Mouse (Mus musculus): ENCODE measurements around the gene Klk4. TPM values are rescaled to one million over a fixed set of nuclear protein-coding genes. Genes with fewer than 3 reads are reported as not detected.

Klk4 gene
- polyA plus RNA-seq, 1 experiment from 2014 or later: not detected

DNA sequence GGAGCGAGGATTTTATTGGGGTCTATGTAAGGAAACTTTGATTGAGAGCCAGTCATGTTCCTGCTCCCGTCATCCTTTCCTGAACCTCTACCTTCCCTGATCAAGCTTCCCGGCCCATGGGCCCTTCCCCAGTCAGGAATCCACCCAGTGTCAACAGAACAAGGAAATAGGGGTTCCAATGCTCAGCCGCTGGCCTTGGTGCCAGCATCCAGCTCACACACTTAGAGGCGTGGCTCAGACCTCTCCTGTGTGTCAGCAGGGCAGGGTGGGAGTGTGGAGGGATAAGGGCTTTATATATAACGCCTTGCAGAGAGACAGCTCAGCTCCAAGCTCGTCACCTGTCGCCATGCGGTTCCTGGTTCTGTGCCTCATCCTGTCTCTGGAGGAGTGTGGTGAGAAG is 33.9 kb downstream of the Klk4 start:
- H3K9ac ChIP-seq (replicated peaks; ENCODE audit: low read depth): no peak overlapping the region
- H3K9me3 ChIP-seq (ENCODE audit: low read length): no peaks in the 10 kb centered on the region
- no peaks in the 10 kb centered on the region for H3K27me3 ChIP-seq (replicated peaks; ENCODE audit: insufficient read depth, low read length)
- DNase-seq (ENCODE audit: low spot score) (peak; percentile 15), ATAC-seq (peak; percentile 53)
- H3K27ac ChIP-seq (ENCODE audit: low read length): no peak overlapping the region
- no peaks in the 10 kb centered on the region for H3K36me3 ChIP-seq (ENCODE audit: insufficient read depth, low read length)
- TF ChIP-seq EP300 (IDR thresholded peaks at IDR 0.05) (no peak), CTCF (IDR thresholded peaks at IDR 0.05) (no peak)
- no peak overlapping the region for H3K4me2 ChIP-seq (replicated peaks; ENCODE audit: low read depth, low read length)
- H3K4me1 ChIP-seq (ENCODE audit: insufficient read depth, low read depth, low read length): no peaks in the 10 kb centered on the region
- WGBS: 37% methylated on average over 9 of the region's 9 CpGs
- H3K4me3 ChIP-seq (ENCODE audit: low read depth, low read length): no peak overlapping the region

DNA sequence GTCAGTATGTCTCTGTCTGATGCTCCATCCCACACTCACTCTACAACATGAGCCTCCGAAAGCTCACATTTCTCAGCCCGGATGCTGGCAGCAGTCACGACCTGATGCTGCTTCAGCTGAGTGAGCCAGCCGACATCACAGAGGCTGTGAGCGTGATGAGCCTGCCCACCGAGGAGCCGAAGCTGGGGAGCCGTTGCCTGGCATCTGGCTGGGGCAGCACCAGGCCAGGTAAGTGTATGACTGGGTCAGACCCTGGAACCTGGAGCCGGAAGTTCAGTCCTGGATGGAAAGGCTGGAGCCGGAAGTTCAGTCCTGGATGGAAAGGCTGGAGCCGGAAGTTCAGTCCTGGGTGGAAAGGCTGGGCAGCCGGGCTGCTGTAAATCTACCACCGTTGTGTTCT is 37.5 kb downstream of the Klk4 start:
- H3K4me2 ChIP-seq (replicated peaks; ENCODE audit: low read depth, low read length): no peak overlapping the region
- H3K27me3 ChIP-seq (replicated peaks; ENCODE audit: insufficient read depth, low read length): no peaks in the 10 kb centered on the region
- no peak for DNase-seq (ENCODE audit: low spot score)
- H3K36me3 ChIP-seq (ENCODE audit: insufficient read depth, low read length): no peaks in the 10 kb centered on the region
- no peak for ATAC-seq
- no peaks in the 10 kb centered on the region for H3K4me1 ChIP-seq (ENCODE audit: insufficient read depth, low read depth, low read length)
- TF ChIP-seq EP300 (IDR thresholded peaks at IDR 0.05) (no peak), CTCF (IDR thresholded peaks at IDR 0.05) (no peak)
- H3K9ac ChIP-seq (replicated peaks; ENCODE audit: low read depth): no peak overlapping the region
- H3K27ac ChIP-seq (ENCODE audit: low read length): no peak overlapping the region
- H3K4me3 ChIP-seq (ENCODE audit: low read depth, low read length): no peak overlapping the region
- WGBS: 80% methylated on average over 13 of the region's 13 CpGs
- no peaks in the 10 kb centered on the region for H3K9me3 ChIP-seq (ENCODE audit: low read length)

DNA sequence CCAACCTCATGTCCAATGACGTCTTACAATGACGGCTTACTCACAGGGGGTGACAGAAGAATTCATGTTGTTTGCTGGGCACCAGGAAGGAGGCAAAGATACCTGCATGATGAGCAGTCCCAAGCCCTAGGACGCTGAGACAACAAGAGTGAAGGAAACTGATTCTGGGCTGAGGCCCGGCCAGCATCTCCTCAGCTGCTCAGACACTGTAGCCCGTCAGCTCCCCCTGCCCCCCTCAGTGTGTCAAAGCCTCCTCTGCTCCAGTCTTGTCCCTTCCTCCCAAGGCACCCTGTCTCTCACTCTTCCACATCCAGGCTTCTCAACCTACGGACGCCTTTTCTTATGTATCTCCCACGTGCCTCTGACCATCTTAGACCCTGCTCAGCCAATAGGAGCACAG is 37.9 kb downstream of the Klk4 start:
- Histone ChIP-seq H3K4me3 (ENCODE audit: low read depth, low read length) (no peak overlapping the region), H3K9ac (replicated peaks; ENCODE audit: low read depth) (no peak overlapping the region), H3K27ac (ENCODE audit: low read length) (no peak overlapping the region), H3K36me3 (ENCODE audit: insufficient read depth, low read length) (no peaks in the 10 kb centered on the region), H3K9me3 (ENCODE audit: low read length) (no peaks in the 10 kb centered on the region), H3K4me1 (ENCODE audit: insufficient read depth, low read depth, low read length) (no peaks in the 10 kb centered on the region), H3K4me2 (replicated peaks; ENCODE audit: low read depth, low read length) (no peak overlapping the region), H3K27me3 (replicated peaks; ENCODE audit: insufficient read depth, low read length) (no peaks in the 10 kb centered on the region)
- DNase-seq (ENCODE audit: low spot score): no peak
- no peak for ATAC-seq
- TF ChIP-seq CTCF (IDR thresholded peaks at IDR 0.05): no peak
- 62% methylated on average over 8 of the region's 8 CpGs for WGBS

- Histone ChIP-seq H3K9me3 (ENCODE audit: low read length) (no peaks in the 10 kb centered on the region), H3K4me2 (replicated peaks; ENCODE audit: low read depth, low read length) (no peak overlapping the region), H3K27ac (ENCODE audit: low read length) (no peak overlapping the region), H3K27me3 (replicated peaks; ENCODE audit: insufficient read depth, low read length) (no peaks in the 10 kb centered on the region), H3K4me3 (ENCODE audit: low read depth, low read length) (no peak overlapping the region), H3K9ac (replicated peaks; ENCODE audit: low read depth) (no peak overlapping the region), H3K36me3 (ENCODE audit: insufficient read depth, low read length) (no peaks in the 10 kb centered on the region), H3K4me1 (ENCODE audit: insufficient read depth, low read depth, low read length) (no peaks in the 10 kb centered on the region)
- DNase-seq (ENCODE audit: low spot score) (peak; percentile 86), ATAC-seq (peak; percentile 84)
- 23% methylated on average over 14 of the region's 14 CpGs for WGBS
- TF ChIP-seq CTCF (IDR thresholded peaks at IDR 0.05): peak; percentile 90
- no peak for TF ChIP-seq EP300 (IDR thresholded peaks at IDR 0.05)
Measured at GRCm38 (mm10) chr7:43919559-43920451, 38.8 kb downstream of the Klk4 start.

DNA sequence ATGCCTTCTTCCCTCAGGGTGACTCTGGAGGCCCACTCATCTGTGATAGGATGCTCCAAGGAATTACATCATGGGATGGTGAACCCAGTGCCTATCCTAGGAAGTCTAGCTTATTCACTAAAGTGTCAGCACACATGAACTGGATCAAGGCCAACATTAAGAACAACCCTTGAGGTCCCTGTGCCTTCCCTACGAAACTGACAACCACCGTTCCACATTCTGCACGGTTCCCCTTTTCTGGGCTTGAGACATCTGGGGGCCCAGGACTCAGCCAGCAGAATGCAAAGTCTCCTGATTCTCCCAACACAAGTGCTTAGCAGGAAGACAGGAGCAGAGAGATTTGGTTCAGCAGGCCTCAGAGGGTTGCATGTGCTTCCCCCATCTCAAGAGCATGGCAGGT is 39.6 kb downstream of the Klk4 start:
- no peaks in the 10 kb centered on the region for H3K36me3 ChIP-seq (ENCODE audit: insufficient read depth, low read length)
- TF ChIP-seq EP300 (IDR thresholded peaks at IDR 0.05): no peak
- no peak overlapping the region for H3K4me2 ChIP-seq (replicated peaks; ENCODE audit: low read depth, low read length)
- 78% methylated on average over 3 of the region's 3 CpGs for WGBS
- DNase-seq (ENCODE audit: low spot score): peak; percentile 20
- no peak overlapping the region for H3K9ac ChIP-seq (replicated peaks; ENCODE audit: low read depth)
- H3K4me3 ChIP-seq (ENCODE audit: low read depth, low read length): no peak overlapping the region
- no peak overlapping the region for H3K27ac ChIP-seq (ENCODE audit: low read length)
- H3K4me1 ChIP-seq (ENCODE audit: insufficient read depth, low read depth, low read length): no peaks in the 10 kb centered on the region
- no peak for ATAC-seq
- no peaks in the 10 kb centered on the region for H3K27me3 ChIP-seq (replicated peaks; ENCODE audit: insufficient read depth, low read length)
- no peaks in the 10 kb centered on the region for H3K9me3 ChIP-seq (ENCODE audit: low read length)

- TF ChIP-seq EP300 (IDR thresholded peaks at IDR 0.05): no peak
- TF ChIP-seq CTCF (IDR thresholded peaks at IDR 0.05): no peak
- Histone ChIP-seq H3K4me2 (replicated peaks; ENCODE audit: low read depth, low read length) (no peak overlapping the region), H3K4me3 (ENCODE audit: low read depth, low read length) (no peak overlapping the region), H3K9me3 (ENCODE audit: low read length) (no peaks in the 10 kb centered on the region), H3K27me3 (replicated peaks; ENCODE audit: insufficient read depth, low read length) (no peaks in the 10 kb centered on the region), H3K36me3 (ENCODE audit: insufficient read depth, low read length) (no peaks in the 10 kb centered on the region), H3K9ac (replicated peaks; ENCODE audit: low read depth) (no peak overlapping the region), H3K27ac (ENCODE audit: low read length) (no peak overlapping the region), H3K4me1 (ENCODE audit: insufficient read depth, low read depth, low read length) (no peaks in the 10 kb centered on the region)
- DNase-seq (ENCODE audit: low spot score): no peak
- 69% methylated on average over 6 of the region's 6 CpGs for WGBS
- ATAC-seq: no peak
Measured at GRCm38 (mm10) chr7:43921087-43921486, 40.1 kb downstream of the Klk4 start.

All from lung, postnatal 0 days (tissue).